Mouse (Mus musculus) MEL (cell line): ENCODE measurements around the gene Slc22a13.

Experiments used
- CHD2 ChIP-seq: IDR thresholded peaks from 2 replicates; pipeline ENCODE4 v1.6.1; 2011; ENCODE audit warnings: low read length, improper control_type of control experiment
- CTCF ChIP-seq, 3 experiments: IDR thresholded peaks in 2 of 3; conservative IDR thresholded peaks in 1 of 3; 2 replicates each; pipeline ENCODE4 v1.5.1; 2011 to 2012; ENCODE audit warnings: low read length in 3 of 3, low read depth in 2 of 3, mild to moderate bottlenecking in 2 of 3, improper control_type of control experiment in 1 of 3, inconsistent platforms in 1 of 3, mixed read lengths in 1 of 3, moderate library complexity in 1 of 3; ENCODE audit not compliant: control insufficient read depth in 1 of 3, insufficient read depth in 1 of 3, poor library complexity in 1 of 3, severe bottlenecking in 1 of 3
- E2F4 ChIP-seq: IDR thresholded peaks from 2 replicates; pipeline ENCODE4 v1.6.1; 2011; ENCODE audit warnings: low read depth, low read length, improper control_type of control experiment, borderline replicate concordance
- ELF1 ChIP-seq: IDR thresholded peaks from 2 replicates; pipeline ENCODE4 v1.6.1; 2014; ENCODE audit warnings: low read depth, mild to moderate bottlenecking, inconsistent platforms, low read length, improper control_type of control experiment, moderate library complexity
- EP300 ChIP-seq, 2 experiments: IDR thresholded peaks; 2 replicates each; pipeline ENCODE4 v1.6.1; 2011; ENCODE audit warnings: improper control_type of control experiment in 2 of 2, low read length in 2 of 2, low read depth in 1 of 2, mild to moderate bottlenecking in 1 of 2
- GATA1 ChIP-seq: IDR thresholded peaks from 2 replicates; pipeline ENCODE4 v1.6.1; 2011; ENCODE audit warnings: low read depth, low read length, improper control_type of control experiment
- KAT2A ChIP-seq: conservative IDR thresholded peaks from 2 replicates; pipeline ENCODE4 v1.6.1; 2012; ENCODE audit warnings: low read depth, low read length, improper control_type of control experiment, inconsistent platforms
- MXI1 ChIP-seq: IDR thresholded peaks from 2 replicates; pipeline ENCODE4 v1.6.1; 2011; ENCODE audit warnings: mild to moderate bottlenecking, low read depth, low read length, improper control_type of control experiment
- POLR2A ChIP-seq, 2 experiments: IDR thresholded peaks; 2 replicates each; pipeline ENCODE4 v1.6.1; 2011 to 2012; ENCODE audit warnings: low read length in 2 of 2, mild to moderate bottlenecking in 2 of 2, control low read depth in 1 of 2, improper control_type of control experiment in 1 of 2, low read depth in 1 of 2, moderate library complexity in 1 of 2; ENCODE audit not compliant: control insufficient read depth in 1 of 2, insufficient read depth in 1 of 2, poor library complexity in 1 of 2
- RAD21 ChIP-seq: IDR thresholded peaks from 2 replicates; pipeline ENCODE4 v1.6.1; 2011; ENCODE audit warnings: mild to moderate bottlenecking, low read depth, low read length, improper control_type of control experiment
- TBP ChIP-seq: IDR thresholded peaks from 2 replicates; pipeline ENCODE4 v1.8.0; 2011; ENCODE audit warnings: low read depth, low read length, improper control_type of control experiment
- TCF12 ChIP-seq: IDR thresholded peaks from 2 replicates; pipeline ENCODE4 v1.6.1; 2014; ENCODE audit warnings: low read depth, mild to moderate bottlenecking, inconsistent platforms, low read length, improper control_type of control experiment, moderate library complexity
- USF1 ChIP-seq: IDR thresholded peaks from 2 replicates; pipeline ENCODE4 v1.6.1; 2014; ENCODE audit warnings: low read depth, mild to moderate bottlenecking, inconsistent platforms, low read length, improper control_type of control experiment, moderate library complexity
- ZKSCAN1 ChIP-seq: IDR thresholded peaks from 2 replicates; pipeline ENCODE4 v1.6.1; 2012; ENCODE audit warnings: low read depth, mild to moderate bottlenecking, inconsistent platforms, low read length, improper control_type of control experiment, moderate library complexity

DNA sequence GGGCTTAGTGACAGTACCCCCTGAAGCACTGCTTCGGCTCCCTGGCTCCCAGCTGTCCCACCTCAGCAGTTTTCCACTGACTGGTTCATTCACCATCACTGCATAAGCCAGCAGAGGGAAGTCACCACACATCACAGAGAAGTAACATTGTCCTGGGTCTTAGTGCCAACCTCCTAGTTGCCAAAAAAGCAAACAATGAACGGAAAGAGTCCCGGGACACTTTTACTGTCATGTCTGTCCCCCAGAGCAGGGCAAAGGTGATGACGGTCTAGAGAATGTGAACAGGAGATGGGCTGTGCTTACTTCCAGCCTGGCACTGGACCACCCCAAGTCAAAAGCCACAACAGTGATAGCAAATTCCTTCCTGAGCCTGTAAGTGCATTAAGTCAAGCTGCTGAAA lies 29.9 kb upstream of the Slc22a13 start:
- no peak for TF ChIP-seq CTCF (IDR thresholded peaks at IDR 0.05 in 2 of 3, conservative IDR thresholded peaks at IDR 0.05 in 1 of 3; ENCODE audit: control insufficient read depth in 1 of 3, insufficient read depth in 1 of 3, low read depth in 2 of 3, low read length in 3 of 3, poor library complexity in 1 of 3, severe bottlenecking in 1 of 3)
- no peak for TF ChIP-seq POLR2A (IDR thresholded peaks at IDR 0.05; ENCODE audit: control insufficient read depth in 1 of 2, insufficient read depth in 1 of 2, low read depth in 1 of 2, low read length in 2 of 2, poor library complexity in 1 of 2)
- no peak for TF ChIP-seq ELF1
- TF ChIP-seq ZKSCAN1: no peak
- TF ChIP-seq CHD2: no peak
- TF ChIP-seq EP300 (IDR thresholded peaks at IDR 0.05; ENCODE audit: low read depth in 1 of 2, low read length in 2 of 2): no peak
- no peak for TF ChIP-seq RAD21
- no peak for TF ChIP-seq GATA1
- no peak for TF ChIP-seq KAT2A
- no peak for TF ChIP-seq TBP
- TF ChIP-seq E2F4: no peak
- no peak for TF ChIP-seq MXI1
- no peak for TF ChIP-seq USF1
- TF ChIP-seq TCF12: no peak
